Mouse (Mus musculus) midbrain, embryonic 16.5 days (tissue): ENCODE measurements around the gene Exosc8. TPM values are rescaled to one million over a fixed set of nuclear protein-coding genes. Genes with fewer than 3 reads are reported as not detected.

Experiments used
- ATAC-seq: fragments of 200-750 bp; cut with Nextera tagmentation; 2 replicates; pipeline ENCODE4 v1.8.0; 2017; ENCODE audit warnings: moderate TSS enrichment
- H3K27ac ChIP-seq: fragments of 300-500 bp; sonication (generic); 2 replicates; pipeline ENCODE4 v1.5.1; 2014; ENCODE audit warnings: mild to moderate bottlenecking, low read length, mixed read lengths
- H3K27me3 ChIP-seq: fragments of 300-500 bp; sonication (generic); 2 replicates; pipeline ENCODE4 v1.6.1; 2014; ENCODE audit warnings: low read depth, low read length, mixed read lengths; ENCODE audit not compliant: control insufficient read depth, insufficient read depth
- H3K36me3 ChIP-seq: fragments of 300-500 bp; sonication (generic); 2 replicates; pipeline ENCODE4 v1.6.1; 2014; ENCODE audit warnings: mild to moderate bottlenecking, low read length, moderate library complexity, mixed read lengths; ENCODE audit not compliant: control insufficient read depth, insufficient read depth
- H3K4me1 ChIP-seq: fragments of 300-500 bp; sonication (generic); 2 replicates; pipeline ENCODE4 v1.6.1; 2014; ENCODE audit warnings: mild to moderate bottlenecking, low read length, mixed read lengths; ENCODE audit not compliant: control insufficient read depth, insufficient read depth
- H3K4me2 ChIP-seq: fragments of 300-500 bp; sonication (generic); 2 replicates; pipeline ENCODE4 v1.6.1; 2014; ENCODE audit warnings: mild to moderate bottlenecking, low read length, mixed read lengths
- H3K4me3 ChIP-seq: fragments of 300-500 bp; sonication (generic); 2 replicates; pipeline ENCODE4 v1.5.1; 2014; ENCODE audit warnings: low read depth, mild to moderate bottlenecking, low read length, moderate library complexity, mixed read lengths
- H3K9ac ChIP-seq: fragments of 300-500 bp; sonication (generic); 2 replicates; pipeline ENCODE4 v1.6.1; 2014; ENCODE audit warnings: low read depth, low read length, mixed read lengths
- H3K9me3 ChIP-seq: fragments of 300-500 bp; sonication (generic); replicated peaks from 2 replicates; pipeline ENCODE4 v1.6.1; 2014; ENCODE audit warnings: mild to moderate bottlenecking, low read length, mixed read lengths; ENCODE audit not compliant: control insufficient read depth, poor library complexity, severe bottlenecking
- WGBS: fragments of 180-500 bp; shearing (Covaris S2); extraction: QIAGEN DNeasy Blood & Tissue Kit; methylation state at CpG from one replicate; pipeline ENCODE4 v1.1.7; 2014; 5-methylcytosine and 5-hydroxymethylcytosine counted together
- polyA plus RNA-seq: library from polyadenylated mRNA; unstranded; fragments of >200 nt; fragmentation: Nextera tagmentation; extraction: Ambion mirVana; gene quantifications from 2 replicates; pipeline ENCODE4 v1.2.1, GENCODE M21; 2015

The Exosc8 gene
- polyA plus RNA-seq, 1 experiment from 2014 or later, result 69.5 TPM

DNA sequence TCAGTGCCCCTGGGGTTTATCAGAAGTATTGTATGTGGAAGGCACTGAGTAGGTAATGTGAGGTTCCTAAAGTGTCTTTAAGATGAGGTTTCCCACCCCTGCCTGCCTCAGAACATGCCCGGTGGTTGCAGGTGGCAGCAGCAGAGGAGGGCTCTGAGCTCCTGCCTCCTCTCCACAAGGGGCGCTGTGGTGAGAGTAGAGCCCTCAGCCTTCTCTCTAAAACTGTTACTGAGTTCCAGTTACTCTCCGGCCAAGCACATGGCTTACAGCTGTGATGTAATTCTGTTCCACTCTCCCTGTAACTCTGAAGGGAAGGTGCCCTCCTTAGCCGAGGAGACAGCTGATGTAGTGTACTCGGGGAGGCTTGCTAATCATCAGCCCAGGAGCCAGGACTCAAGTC lies 10.6 kb upstream of the Exosc8 start:
- Histone ChIP-seq H3K4me1 (no peaks in the 10 kb centered on the region), H3K27ac (no peak overlapping the region), H3K4me2 (no peak overlapping the region), H3K4me3 (no peak overlapping the region), H3K36me3 (peaks cover 80% of the 10 kb centered on the region), H3K9ac (no peak overlapping the region), H3K27me3 (no peaks in the 10 kb centered on the region), H3K9me3 (no peaks in the 10 kb centered on the region)
- no peak for ATAC-seq
- 57% methylated on average over 5 of the region's 5 CpGs for WGBS

DNA sequence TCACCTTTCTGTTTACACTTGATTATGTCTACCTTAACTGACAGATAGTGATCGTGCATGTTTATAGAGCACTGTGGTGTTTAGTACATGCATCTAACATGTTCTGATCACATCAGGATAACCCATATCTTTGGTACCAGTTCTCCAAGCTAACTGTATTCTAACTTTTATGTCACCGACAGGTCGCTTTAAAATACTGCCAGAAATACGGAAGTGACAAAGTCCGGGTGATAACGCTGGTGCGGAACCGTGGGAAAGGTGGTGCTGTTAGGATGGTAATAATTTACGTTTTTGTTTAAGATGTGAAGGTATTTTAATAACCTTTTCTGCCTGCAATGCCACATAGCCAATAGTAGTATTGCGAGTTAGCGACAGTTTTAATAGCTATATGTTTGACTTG lies 6.8 kb upstream of the Exosc8 start:
- no peak overlapping the region for H3K4me2 ChIP-seq
- no peaks in the 10 kb centered on the region for H3K4me1 ChIP-seq
- H3K27me3 ChIP-seq, result no peaks in the 10 kb centered on the region
- H3K9ac ChIP-seq, result no peak overlapping the region
- H3K9me3 ChIP-seq, result no peaks in the 10 kb centered on the region
- H3K4me3 ChIP-seq, result no peak overlapping the region
- peaks cover 51% of the 10 kb centered on the region for H3K36me3 ChIP-seq
- no peak for ATAC-seq
- no peak overlapping the region for H3K27ac ChIP-seq
- 98% methylated on average over 11 of the region's 11 CpGs for WGBS

DNA sequence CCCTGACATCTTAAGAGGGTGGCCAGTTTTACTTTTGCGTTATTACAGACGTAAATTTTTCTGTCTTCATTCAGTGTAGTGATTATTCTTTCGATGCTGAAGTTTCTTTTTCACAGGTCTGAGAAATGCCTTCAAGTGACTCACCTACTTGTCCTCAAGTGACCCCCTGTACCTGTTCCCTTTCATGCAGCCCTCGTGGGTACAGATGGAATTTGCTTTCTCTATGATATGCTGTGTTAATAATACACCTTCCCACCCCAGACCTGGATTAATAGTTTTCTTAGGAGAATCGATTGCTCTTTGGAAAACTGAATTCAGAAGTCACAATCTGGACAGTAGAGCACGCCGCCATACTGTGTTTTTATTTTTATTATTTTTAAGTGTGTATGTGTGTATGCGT lies 2.1 kb upstream of the Exosc8 start:
- Histone ChIP-seq H3K9me3 (no peaks in the 10 kb centered on the region), H3K4me3 (no peak overlapping the region), H3K27ac (no peak overlapping the region), H3K9ac (no peak overlapping the region), H3K36me3 (peaks cover 16% of the 10 kb centered on the region), H3K27me3 (no peaks in the 10 kb centered on the region), H3K4me2 (no peak overlapping the region), H3K4me1 (peaks cover 13% of the 10 kb centered on the region)
- WGBS, result 98% methylated on average over 8 of the region's 8 CpGs
- no peak for ATAC-seq

DNA sequence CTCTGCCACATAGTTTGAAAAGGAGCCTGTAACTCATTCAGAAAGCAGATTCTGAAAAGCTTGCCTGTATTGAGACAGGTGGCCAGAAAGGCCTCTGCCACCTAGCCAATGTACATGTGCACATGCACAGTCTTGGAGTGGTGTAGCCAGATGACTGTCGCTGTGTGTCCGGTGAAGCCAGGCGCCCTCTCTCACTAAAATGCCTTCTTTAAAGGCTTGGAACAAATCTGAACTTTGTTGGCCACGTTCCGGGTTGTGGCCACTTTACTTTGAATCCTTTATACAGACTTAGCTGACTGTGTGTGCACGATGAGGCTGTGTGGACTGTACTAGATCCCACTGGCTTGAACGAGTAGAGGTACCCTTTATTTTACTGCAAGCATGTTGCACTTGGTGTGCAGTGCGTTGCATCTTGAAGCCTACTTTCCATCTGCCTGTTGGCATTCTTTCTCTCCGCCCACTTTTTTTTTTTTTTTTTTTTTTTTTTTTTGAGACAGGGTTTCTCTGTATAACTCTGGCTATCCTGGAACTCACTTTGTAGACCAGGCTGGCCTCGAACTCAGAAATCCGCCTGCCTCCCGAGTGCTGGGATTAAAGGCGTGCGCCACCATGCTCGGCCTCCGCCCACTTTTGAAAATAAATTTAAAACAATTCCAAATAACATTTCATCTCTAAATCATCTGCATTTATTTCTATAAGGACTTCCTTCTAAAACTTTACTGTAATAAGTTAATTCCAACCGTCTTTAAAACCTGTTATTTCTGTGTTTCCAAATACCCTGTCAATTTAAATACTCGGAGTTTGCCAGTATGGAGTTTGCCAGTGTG lies 1.1 kb upstream of the Exosc8 start:
- 54% methylated on average over 18 of the region's 18 CpGs for WGBS
- Histone ChIP-seq H3K4me2 (peak overlapping the region; percentile 90), H3K9me3 (no peaks in the 10 kb centered on the region), H3K27me3 (no peaks in the 10 kb centered on the region), H3K4me3 (peak overlapping the region; percentile 89), H3K36me3 (peaks cover 8% of the 10 kb centered on the region), H3K9ac (peak overlapping the region; percentile 99), H3K4me1 (peaks cover 13% of the 10 kb centered on the region), H3K27ac (peak overlapping the region; percentile 98)
- ATAC-seq, result no peak

DNA sequence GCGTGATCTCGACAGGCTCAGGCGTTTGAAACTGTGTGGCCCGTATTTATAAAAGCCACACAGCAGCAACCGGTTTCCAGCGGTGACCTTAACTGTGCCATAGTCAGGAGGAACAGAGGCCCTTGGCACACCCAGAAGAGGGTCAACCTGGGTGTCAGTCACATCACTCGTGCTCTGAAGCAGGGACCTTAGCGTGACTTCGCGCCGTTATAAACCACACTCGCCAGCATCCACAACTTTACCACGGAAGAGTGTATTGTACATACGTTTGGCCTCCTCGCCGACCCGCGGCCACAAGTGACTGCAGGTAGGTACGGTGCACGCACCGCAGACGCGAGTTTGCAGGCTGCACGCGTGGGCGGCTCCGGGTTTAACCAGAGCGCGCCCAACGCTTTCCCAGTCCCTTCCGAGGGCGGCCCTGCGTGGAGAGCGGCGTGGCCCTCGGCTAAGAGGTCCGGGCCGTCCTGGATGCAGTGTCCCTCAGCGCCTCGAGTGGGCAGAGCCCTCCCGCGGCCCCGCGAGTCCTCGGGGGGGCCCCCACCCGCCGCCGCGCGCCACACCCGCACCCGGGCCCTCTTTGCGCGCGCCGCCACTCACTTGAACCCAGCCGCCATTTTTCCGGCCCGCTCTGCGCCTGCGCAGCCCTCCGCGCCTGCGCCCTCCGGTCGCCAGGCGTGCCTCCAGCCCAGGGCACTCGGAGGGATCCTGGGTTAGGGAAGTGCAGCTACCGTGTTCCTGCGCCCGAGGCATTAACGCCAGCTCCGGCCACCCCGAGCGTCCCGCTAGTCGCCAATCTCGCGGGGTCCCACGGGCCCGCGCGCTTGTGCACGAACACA lies 564 bp downstream of the Exosc8 start:
- Histone ChIP-seq H3K9ac (peak overlapping the region; percentile 99), H3K4me3 (peak overlapping the region; percentile 89), H3K36me3 (peaks cover 12% of the 10 kb centered on the region), H3K4me2 (peak overlapping the region; percentile 90), H3K9me3 (no peaks in the 10 kb centered on the region), H3K4me1 (peaks cover 13% of the 10 kb centered on the region), H3K27ac (peak overlapping the region; percentile 98), H3K27me3 (no peaks in the 10 kb centered on the region)
- WGBS, result under 1% methylated on average over 84 of the region's 84 CpGs
- ATAC-seq, result peak; percentile 96

DNA sequence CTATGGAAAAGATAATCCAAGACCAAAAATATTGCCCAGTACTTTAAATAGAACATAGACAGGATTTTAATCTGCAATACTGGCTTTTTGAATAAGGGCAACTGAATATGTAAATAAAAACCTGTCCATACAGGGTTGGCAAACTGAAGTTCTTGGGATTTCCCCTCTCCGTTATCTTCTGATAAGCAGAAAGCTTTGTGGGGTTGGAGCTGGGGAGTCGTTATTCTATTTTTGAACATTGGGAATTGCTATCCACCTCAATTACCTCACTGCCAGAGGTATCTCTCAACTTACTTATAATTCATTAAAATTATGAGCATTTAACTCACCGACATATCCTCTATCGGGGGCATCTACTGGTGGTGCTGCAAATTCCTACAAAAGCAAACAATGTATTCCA lies 2.8 kb downstream of the Exosc8 start:
- Histone ChIP-seq H3K4me1 (peaks cover 13% of the 10 kb centered on the region), H3K4me2 (no peak overlapping the region), H3K9ac (no peak overlapping the region), H3K9me3 (no peaks in the 10 kb centered on the region), H3K27me3 (no peaks in the 10 kb centered on the region), H3K27ac (no peak overlapping the region), H3K4me3 (no peak overlapping the region), H3K36me3 (peaks cover 21% of the 10 kb centered on the region)
- 95% methylated on average over 4 of the region's 4 CpGs for WGBS
- ATAC-seq, result no peak

DNA sequence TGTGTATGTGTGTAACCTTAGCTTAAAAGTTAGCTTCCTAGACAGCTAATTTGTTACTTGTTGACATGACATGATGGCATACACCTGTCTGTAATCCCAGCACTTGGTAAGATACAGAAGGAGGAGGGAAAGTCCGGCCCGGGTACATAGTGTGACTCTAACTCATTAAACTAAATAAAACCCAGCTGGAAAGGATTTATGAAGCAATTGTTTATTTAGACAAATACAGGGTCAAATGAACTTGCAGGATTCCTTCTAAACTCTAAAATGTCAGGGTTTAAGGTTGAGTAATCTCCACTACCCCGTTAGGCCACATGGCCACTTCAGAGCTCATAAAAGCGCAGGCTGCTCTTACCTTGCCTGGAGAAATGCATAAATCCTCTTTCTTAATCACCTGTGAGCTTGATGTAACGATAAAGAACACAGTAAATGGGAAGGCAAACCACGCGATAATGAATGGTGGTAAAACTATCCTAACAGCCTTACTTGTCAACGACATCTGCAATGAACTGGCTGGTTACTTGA lies 3.5 kb downstream of the Exosc8 start:
- no peak for ATAC-seq
- no peaks in the 10 kb centered on the region for H3K27me3 ChIP-seq
- H3K4me1 ChIP-seq, result peaks cover 13% of the 10 kb centered on the region
- WGBS, result 90% methylated on average over 8 of the region's 8 CpGs
- H3K4me3 ChIP-seq, result no peak overlapping the region
- no peaks in the 10 kb centered on the region for H3K9me3 ChIP-seq
- no peak overlapping the region for H3K4me2 ChIP-seq
- peaks cover 25% of the 10 kb centered on the region for H3K36me3 ChIP-seq
- no peak overlapping the region for H3K27ac ChIP-seq
- H3K9ac ChIP-seq, result no peak overlapping the region

DNA sequence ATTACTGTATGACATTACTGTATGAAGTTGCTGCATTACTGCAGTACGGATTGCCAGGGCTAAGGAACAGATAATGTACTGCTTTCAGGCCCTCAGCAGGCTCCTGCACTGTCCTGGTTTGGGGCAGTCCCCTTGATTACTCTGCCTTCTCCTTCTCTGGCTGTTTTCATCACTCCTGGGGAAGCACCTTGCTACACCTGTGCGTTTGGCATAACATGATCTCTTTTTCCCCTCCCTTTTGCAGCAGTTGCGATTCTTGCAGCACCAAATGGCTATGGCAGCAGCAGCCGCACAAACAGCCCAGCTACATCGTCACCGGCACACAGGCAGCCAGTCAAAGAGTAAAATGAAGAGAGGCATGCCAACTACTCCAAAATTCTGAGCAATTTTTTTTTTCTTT lies 7.1 kb downstream of the Exosc8 start:
- Histone ChIP-seq H3K4me3 (no peak overlapping the region), H3K4me2 (no peak overlapping the region), H3K9ac (no peak overlapping the region), H3K27me3 (no peaks in the 10 kb centered on the region), H3K9me3 (no peaks in the 10 kb centered on the region), H3K36me3 (peaks cover 25% of the 10 kb centered on the region), H3K4me1 (no peaks in the 10 kb centered on the region), H3K27ac (no peak overlapping the region)
- no peak for ATAC-seq
- 99% methylated on average over 6 of the region's 6 CpGs for WGBS

DNA sequence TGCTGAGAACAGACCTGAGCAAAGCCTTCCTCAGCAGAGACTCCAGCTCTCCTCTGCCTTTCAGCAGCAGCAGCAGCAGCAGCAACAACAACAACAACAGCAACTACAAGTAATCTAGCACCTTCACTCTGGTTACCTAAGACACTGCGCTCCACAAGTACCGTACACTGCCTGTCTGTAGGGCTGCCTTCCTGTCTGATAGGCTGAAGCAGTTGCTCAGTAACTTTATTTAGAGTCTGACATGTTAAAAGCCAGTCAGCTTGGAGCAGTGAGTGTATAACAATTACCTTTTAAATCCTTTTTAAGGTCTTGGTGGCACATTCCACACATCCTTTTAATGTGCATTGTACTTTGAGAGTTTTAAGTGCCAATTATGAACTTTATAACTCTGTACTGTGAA lies 7.6 kb downstream of the Exosc8 start:
- H3K9ac ChIP-seq, result no peak overlapping the region
- ATAC-seq, result no peak
- H3K4me1 ChIP-seq, result no peaks in the 10 kb centered on the region
- H3K4me2 ChIP-seq, result no peak overlapping the region
- no peaks in the 10 kb centered on the region for H3K9me3 ChIP-seq
- no peaks in the 10 kb centered on the region for H3K27me3 ChIP-seq
- 95% methylated on average over 2 of the region's 2 CpGs for WGBS
- no peak overlapping the region for H3K27ac ChIP-seq
- H3K36me3 ChIP-seq, result peaks cover 23% of the 10 kb centered on the region
- no peak overlapping the region for H3K4me3 ChIP-seq
